Comparison of ENCODE assay signal across 10 mouse cellular contexts in genomic region chr1:194610516-194610915, GRCm38 (mm10). TPM values are rescaled to one million over a fixed set of nuclear protein-coding genes. Genes with fewer than 3 reads are reported as not detected.
DNase-seq lines count a peak whose midpoint lies in the region; ATAC-seq and TF ChIP-seq lines count a peak whose summit lies in the region.
"Had no signal": no experiment of that assay in that cellular context is flagged by ENCODE, and none has a peak within 500 bp of the region (broad histone marks: within the 10 kb centered on the region; RNA-seq: fewer than 3 reads in every experiment).

No protein-coding gene starts in this region.

- no peak overlapping the region for H3K4me2 ChIP-seq in midbrain, embryonic 11.5 days
- H3K4me2 ChIP-seq in midbrain, postnatal 0 days (ENCODE audit: low read depth, low read length, poor library complexity, severe bottlenecking), result no peak overlapping the region
- no peak overlapping the region for H3K4me2 ChIP-seq in limb, embryonic 14.5 days (replicated peaks; ENCODE audit: low read depth, low read length, severe bottlenecking)
- H3K4me2 ChIP-seq: neural tube, embryonic 13.5 days had no signal

- WGBS in heart, embryonic 10.5 days, result 0% methylated on average over 2 of the region's 2 CpGs
- WGBS in midbrain, embryonic 11.5 days, result 18% methylated on average over 2 of the region's 2 CpGs
- 17% methylated on average over 2 of the region's 2 CpGs for WGBS in midbrain, postnatal 0 days
- WGBS in limb, embryonic 14.5 days, result 2% methylated on average over 2 of the region's 2 CpGs

- 0 out of 2 replicates have a peak, but pooled peaks have one; percentile 29 for ATAC-seq in midbrain, embryonic 11.5 days (ENCODE audit: low FRiP score)
- no peak for ATAC-seq in midbrain, postnatal 0 days (ENCODE audit: low FRiP score)
- peak; percentile 60 for ATAC-seq in limb, embryonic 14.5 days (ENCODE audit: low FRiP score, low read depth)

- intact Hi-C loops in heart, postnatal 25 days (cut with DNase I), result loop anchor here (10.0 kb wide), 1 partner anchor 346 kb away; no protein-coding TSS in a partner anchor

- peak; percentile 90 for DNase-seq in heart, embryonic 10.5 days (ENCODE audit: low spot score)
- DNase-seq in heart, postnatal 25 days (ENCODE audit: low spot score), result no peak
- no peak for DNase-seq in midbrain, embryonic 11.5 days (ENCODE audit: low spot score, missing footprints)
- DNase-seq in midbrain, postnatal 0 days (ENCODE audit: low spot score), result no peak
- DNase-seq in limb, embryonic 14.5 days (ENCODE audit: low spot score), result no peak
- DNase-seq in yolk sac, embryonic 10.5 days (ENCODE audit: low spot score), result peak; percentile 50
- DNase-seq in cerebellum, postnatal 14 days, result no peak
- DNase-seq in Muller cell, postnatal 12 days (ENCODE audit: inconsistent ontology term), result no peak
- DNase-seq: kidney, adult 11 months had no signal

- peaks cover 46% of the 10 kb centered on the region for H3K4me1 ChIP-seq in heart, embryonic 10.5 days
- H3K4me1 ChIP-seq in midbrain, embryonic 11.5 days (ENCODE audit: control insufficient read depth, insufficient read depth, low read length), result peaks cover 3% of the 10 kb centered on the region
- H3K4me1 ChIP-seq in midbrain, postnatal 0 days (ENCODE audit: insufficient read depth, low read length), result no peaks in the 10 kb centered on the region
- no peaks in the 10 kb centered on the region for H3K4me1 ChIP-seq in limb, embryonic 14.5 days (ENCODE audit: control insufficient read depth, insufficient read depth, low read length)

- 0 out of 2 replicates have a peak overlapping the region, but pooled peaks have one; percentile 0 for H3K4me3 ChIP-seq in heart, embryonic 10.5 days
- no peak overlapping the region for H3K4me3 ChIP-seq in midbrain, embryonic 11.5 days (ENCODE audit: low read depth, low read length)
- no peak overlapping the region for H3K4me3 ChIP-seq in midbrain, postnatal 0 days (ENCODE audit: low read depth, low read length)
- H3K4me3 ChIP-seq in limb, embryonic 14.5 days (replicated peaks; ENCODE audit: low read length), result no peak overlapping the region
- H3K4me3 ChIP-seq: neural tube, embryonic 13.5 days had no signal

- H3K9ac ChIP-seq in midbrain, embryonic 11.5 days (ENCODE audit: low read length), result no peak overlapping the region
- no peak overlapping the region for H3K9ac ChIP-seq in midbrain, postnatal 0 days (replicated peaks; ENCODE audit: low read length, poor library complexity, severe bottlenecking)
- H3K9ac ChIP-seq in limb, embryonic 14.5 days (ENCODE audit: low read depth, low read length, severe bottlenecking), result no peak overlapping the region
- H3K9ac ChIP-seq: neural tube, embryonic 13.5 days had no signal

- no peak for TF ChIP-seq CTCF in midbrain, postnatal 0 days (IDR thresholded peaks at IDR 0.05)

- no peak for TF ChIP-seq POLR2A in limb, embryonic 14.5 days (IDR thresholded peaks at IDR 0.05; ENCODE audit: borderline replicate concordance, extremely low read depth, insufficient read depth, insufficient read length)

- H3K27ac ChIP-seq in heart, embryonic 10.5 days, result peak overlapping the region; percentile 42; the same call in 1 of the 2 replicates
- no peak overlapping the region for H3K27ac ChIP-seq in midbrain, embryonic 11.5 days (ENCODE audit: low read depth, low read length)
- no peak overlapping the region for H3K27ac ChIP-seq in midbrain, postnatal 0 days (ENCODE audit: low read depth, low read length)
- no peak overlapping the region for H3K27ac ChIP-seq in limb, embryonic 14.5 days (replicated peaks; ENCODE audit: low read depth, low read length)
- H3K27ac ChIP-seq: neural tube, embryonic 13.5 days had no signal

- no peaks in the 10 kb centered on the region for H3K36me3 ChIP-seq in heart, embryonic 10.5 days
- no peaks in the 10 kb centered on the region for H3K36me3 ChIP-seq in midbrain, embryonic 11.5 days (ENCODE audit: control insufficient read depth, insufficient read depth, low read length)
- H3K36me3 ChIP-seq in midbrain, postnatal 0 days (ENCODE audit: insufficient read depth, low read length), result no peaks in the 10 kb centered on the region
- H3K36me3 ChIP-seq in limb, embryonic 14.5 days (ENCODE audit: control insufficient read depth, insufficient read depth, low read length), result no peaks in the 10 kb centered on the region
- H3K36me3 ChIP-seq: neural tube, embryonic 13.5 days had no signal

- H3K9me3 ChIP-seq in heart, embryonic 10.5 days, result no peaks in the 10 kb centered on the region
- H3K9me3 ChIP-seq in midbrain, embryonic 11.5 days (ENCODE audit: control insufficient read depth, low read length), result no peaks in the 10 kb centered on the region
- H3K9me3 ChIP-seq in midbrain, postnatal 0 days (ENCODE audit: low read length), result no peaks in the 10 kb centered on the region
- no peaks in the 10 kb centered on the region for H3K9me3 ChIP-seq in limb, embryonic 14.5 days (ENCODE audit: control insufficient read depth, low read length)
- H3K9me3 ChIP-seq: neural tube, embryonic 13.5 days had no signal

- H3K27me3 ChIP-seq in heart, embryonic 10.5 days (ENCODE audit: insufficient read depth, poor library complexity, severe bottlenecking), result no peaks in the 10 kb centered on the region
- H3K27me3 ChIP-seq in midbrain, embryonic 11.5 days (ENCODE audit: control insufficient read depth, insufficient read depth, low read length), result no peaks in the 10 kb centered on the region
- H3K27me3 ChIP-seq in midbrain, postnatal 0 days (ENCODE audit: insufficient read depth, low read length), result no peaks in the 10 kb centered on the region
- no peaks in the 10 kb centered on the region for H3K27me3 ChIP-seq in limb, embryonic 14.5 days (ENCODE audit: control insufficient read depth, insufficient read depth, low read length)
- H3K27me3 ChIP-seq: neural tube, embryonic 13.5 days had no signal

RNA-seq across cellular contexts. Expression of gene Plxna2, which starts 7.5 kb away (rescaled TPM):
- 5.8 and 8.2 TPM in 2 replicates for polyA plus RNA-seq in heart, embryonic 10.5 days (2016; fragmentation: Nextera tagmentation; extraction: Ambion mirVana)
- 10 to 100 TPM; 25.8 to 26.7 TPM for total RNA-seq in heart, postnatal 25 days (2021)
- 10.6 and 10.7 TPM in 2 replicates for polyA plus RNA-seq in midbrain, embryonic 11.5 days (2014; fragmentation: Nextera tagmentation; extraction: Ambion mirVana)
- total RNA-seq in midbrain, postnatal 0 days (2014; rRNA removed), result 43.6 and 44.3 TPM in 2 replicates
- 8.3 and 9.9 TPM in 2 replicates for polyA plus RNA-seq in midbrain, postnatal 0 days (2015; fragmentation: Nextera tagmentation; extraction: Ambion mirVana)
- 10.8 and 11.0 TPM in 2 replicates for polyA plus RNA-seq in limb, embryonic 14.5 days (2012; rRNA removed)
- 10.2 and 11.9 TPM in 2 replicates for polyA plus RNA-seq in limb, embryonic 14.5 days (2014; fragmentation: Nextera tagmentation; extraction: Ambion mirVana)

Comparison
In these comparisons a context has a peak if more than half of its experiments do, and no peak if none do; other contexts are left out.
1. DNase-seq: peak in heart, embryonic 10.5 days (single experiment) and yolk sac, embryonic 10.5 days (single experiment); none in heart, postnatal 25 days (single experiment), midbrain, embryonic 11.5 days (single experiment), midbrain, postnatal 0 days (single experiment), limb, embryonic 14.5 days (single experiment), cerebellum, postnatal 14 days (0 of 2) and Muller cell, postnatal 12 days (single experiment).